In genomic region chr12:3307587-3307986, GRCm38 (mm10) we compare ENCODE assay signal across 8 mouse cellular contexts. TPM values are rescaled to one million over a fixed set of nuclear protein-coding genes. Genes with fewer than 3 reads are reported as not detected.
DNase-seq lines count a peak whose midpoint lies in the region; ATAC-seq and TF ChIP-seq lines count a peak whose summit lies in the region.

No protein-coding gene starts in this region.

- 25% methylated on average over 6 of the region's 6 CpGs for WGBS in heart, embryonic 14.5 days
- 58% methylated on average over 6 of the region's 6 CpGs for WGBS in hindbrain, embryonic 12.5 days
- 54% methylated on average over 6 of the region's 6 CpGs for WGBS in midbrain, embryonic 11.5 days

- no peaks in the 10 kb centered on the region for H3K9me3 ChIP-seq in heart, embryonic 14.5 days (ENCODE audit: control insufficient read depth, low read length)
- no peaks in the 10 kb centered on the region for H3K9me3 ChIP-seq in G1E (replicated peaks)
- peaks cover 6% of the 10 kb centered on the region; the same call in 1 of the 2 replicates for H3K9me3 ChIP-seq in hindbrain, embryonic 12.5 days (replicated peaks)
- H3K9me3 ChIP-seq in midbrain, embryonic 11.5 days (ENCODE audit: control insufficient read depth, low read length) = no peaks in the 10 kb centered on the region; the same call in 1 of the 2 replicates

- no peak for DNase-seq in heart, adult 8-10 months (ENCODE audit: low spot score)
- DNase-seq in G1E (ENCODE audit: low spot score) = no peak
- DNase-seq in midbrain, embryonic 11.5 days (ENCODE audit: low spot score, missing footprints) = no peak
- no peak for DNase-seq in c-Kit-positive CD71-positive TER-119-positive erythroid progenitor cells, embryonic 14.5 days (ENCODE audit: low spot score)
- no peak for DNase-seq in layer of hippocampus, adult 8-10 months (ENCODE audit: low spot score in 2 of 2)
- DNase-seq in layer of hippocampus, adult 9-10 months (ENCODE audit: low spot score) = no peak

- peak overlapping the region; percentile 27 to 94; a peak in 3 of 4 replicates for H3K4me3 ChIP-seq in heart, embryonic 14.5 days (ENCODE audit: control insufficient read depth in 1 of 2, insufficient read depth in 1 of 2, low read depth in 1 of 2, low read length in 2 of 2)
- H3K4me3 ChIP-seq in G1E (ENCODE audit: low read depth, low read length) = peak overlapping the region; percentile 79
- H3K4me3 ChIP-seq in hindbrain, embryonic 12.5 days = peak overlapping the region; percentile 83
- H3K4me3 ChIP-seq in midbrain, embryonic 11.5 days (ENCODE audit: low read depth, low read length) = peak overlapping the region; percentile 86

- peak overlapping the region; percentile 95 for H3K9ac ChIP-seq in heart, embryonic 14.5 days (ENCODE audit: low read length)
- peak overlapping the region; percentile 44 for H3K9ac ChIP-seq in hindbrain, embryonic 12.5 days
- H3K9ac ChIP-seq in midbrain, embryonic 11.5 days (ENCODE audit: low read length) = peak overlapping the region; percentile 47

- peaks cover 5 to 24% of the 10 kb centered on the region in 2 experiments for H3K4me1 ChIP-seq in heart, embryonic 14.5 days (ENCODE audit: control insufficient read depth in 2 of 2, insufficient read depth in 2 of 2, low read length in 2 of 2)
- peaks cover 35% of the 10 kb centered on the region for H3K4me1 ChIP-seq in G1E (ENCODE audit: insufficient read depth, low read depth, low read length)
- H3K4me1 ChIP-seq in hindbrain, embryonic 12.5 days = peaks cover 14% of the 10 kb centered on the region
- peaks cover 6% of the 10 kb centered on the region for H3K4me1 ChIP-seq in midbrain, embryonic 11.5 days (ENCODE audit: control insufficient read depth, insufficient read depth, low read length)

- TF ChIP-seq CTCF in G1E (IDR thresholded peaks at IDR 0.05; ENCODE audit: low read depth, low read length) = no peak

- ATAC-seq in heart, embryonic 14.5 days (ENCODE audit: insufficient number of reproducible peaks, insufficient read depth, low FRiP score, low read depth) = no peak
- ATAC-seq in G1E (ENCODE audit: extremely low read depth, insufficient number of reproducible peaks, low FRiP score, poor library complexity, severe bottlenecking) = no peak
- ATAC-seq in hindbrain, embryonic 12.5 days (ENCODE audit: low FRiP score) = no peak
- no peak for ATAC-seq in midbrain, embryonic 11.5 days (ENCODE audit: low FRiP score)

- H3K27me3 ChIP-seq in heart, embryonic 14.5 days (ENCODE audit: control insufficient read depth, insufficient read depth, low read length) = no peaks in the 10 kb centered on the region
- no peaks in the 10 kb centered on the region for H3K27me3 ChIP-seq in G1E (ENCODE audit: insufficient read depth, low read length)
- no peaks in the 10 kb centered on the region for H3K27me3 ChIP-seq in hindbrain, embryonic 12.5 days
- H3K27me3 ChIP-seq in midbrain, embryonic 11.5 days (ENCODE audit: control insufficient read depth, insufficient read depth, low read length) = no peaks in the 10 kb centered on the region

- H3K4me2 ChIP-seq in heart, embryonic 14.5 days (ENCODE audit: low read length) = peak overlapping the region; percentile 85
- peak overlapping the region; percentile 65 for H3K4me2 ChIP-seq in hindbrain, embryonic 12.5 days (replicated peaks)
- peak overlapping the region; percentile 74 for H3K4me2 ChIP-seq in midbrain, embryonic 11.5 days

- no peak overlapping the region for H3K27ac ChIP-seq in heart, embryonic 14.5 days (replicated peaks in 1 of 2; ENCODE audit: control insufficient read depth in 1 of 2, insufficient read depth in 1 of 2, low read depth in 2 of 2, low read length in 2 of 2)
- no peak overlapping the region for H3K27ac ChIP-seq in hindbrain, embryonic 12.5 days
- no peak overlapping the region for H3K27ac ChIP-seq in midbrain, embryonic 11.5 days (ENCODE audit: low read depth, low read length)

- H3K36me3 ChIP-seq in heart, embryonic 14.5 days (ENCODE audit: control insufficient read depth, insufficient read depth, low read length) = no peaks in the 10 kb centered on the region
- peaks cover 26% of the 10 kb centered on the region for H3K36me3 ChIP-seq in G1E (replicated peaks)
- no peaks in the 10 kb centered on the region; the same call in 1 of the 2 replicates for H3K36me3 ChIP-seq in hindbrain, embryonic 12.5 days
- H3K36me3 ChIP-seq in midbrain, embryonic 11.5 days (ENCODE audit: control insufficient read depth, insufficient read depth, low read length) = no peaks in the 10 kb centered on the region

RNA-seq across cellular contexts. Expression of gene Rab10, which starts 2.2 kb away (rescaled TPM):
- polyA plus RNA-seq in heart, embryonic 14.5 days (2014; fragmentation: Nextera tagmentation; extraction: Ambion mirVana) = 70.0 and 79.8 TPM in 2 replicates
- total RNA-seq in heart, adult 8-10 months (2022) = 100 to 1,000 TPM; 114 to 129 (median 122) TPM
- total RNA-seq in G1E (2014; fragmentation: Nextera tagmentation) = 156 and 170 TPM in 2 replicates
- 119 and 131 TPM in 2 replicates for total RNA-seq in G1E (2017)
- 50.0 and 61.9 TPM in 2 replicates for polyA plus RNA-seq in G1E (2012)
- polyA plus RNA-seq in hindbrain, embryonic 12.5 days (2016; fragmentation: Nextera tagmentation; extraction: Ambion mirVana) = 160 and 172 TPM in 2 replicates
- polyA plus RNA-seq in midbrain, embryonic 11.5 days (2014; fragmentation: Nextera tagmentation; extraction: Ambion mirVana) = 118 and 124 TPM in 2 replicates
- total RNA-seq in layer of hippocampus, adult 8-10 months (2022) = 100 to 1,000 TPM; 138 to 152 (median 145) TPM

RNA-seq across cellular contexts. Expression of gene Kif3c, which starts 57.3 kb away (rescaled TPM):
- 4.5 and 5.0 TPM in 2 replicates for polyA plus RNA-seq in heart, embryonic 14.5 days (2014; fragmentation: Nextera tagmentation; extraction: Ambion mirVana)
- 1 to 10 TPM; 5.9 to 6.9 (median 6.3) TPM for total RNA-seq in heart, adult 8-10 months (2022)
- total RNA-seq in G1E (2014; fragmentation: Nextera tagmentation) (0.53 and 0.78 TPM in 2 replicates), G1E (2017) (1.9 and 2.0 TPM in 2 replicates)
- 0.46 and 0.55 TPM in 2 replicates for polyA plus RNA-seq in G1E (2012)
- 64.2 and 64.8 TPM in 2 replicates for polyA plus RNA-seq in hindbrain, embryonic 12.5 days (2016; fragmentation: Nextera tagmentation; extraction: Ambion mirVana)
- 24.0 and 25.7 TPM in 2 replicates for polyA plus RNA-seq in midbrain, embryonic 11.5 days (2014; fragmentation: Nextera tagmentation; extraction: Ambion mirVana)
- 100 to 1,000 TPM; 150 to 162 (median 156) TPM for total RNA-seq in layer of hippocampus, adult 8-10 months (2022)

Comparison
In these comparisons a context has a peak if more than half of its experiments do, and no peak if none do; other contexts are left out.
1. H3K9ac ChIP-seq: peak in every context shown above with its lines; median percentile 95 in heart, embryonic 14.5 days; 47 in midbrain, embryonic 11.5 days; 44 in hindbrain, embryonic 12.5 days.